Mouse (Mus musculus) megakaryocyte-erythroid progenitor cell, adult 5-6 weeks (primary cell): ENCODE data around the gene Gm8108. TPM values are rescaled to one million over a fixed set of nuclear protein-coding genes. Genes with fewer than 3 reads are reported as not detected.
"Not testable (repeated sequence)": the region's sequence is repeated elsewhere in the genome, so short reads cannot be mapped to it uniquely, and the experiment has no call there.

ENCODE experiments used
- ATAC-seq: replicated peaks from 2 replicates; pipeline ENCODE4 v1.8.0; 2016; ENCODE audit warnings: mild to moderate bottlenecking, inconsistent platforms; ENCODE audit not compliant: severe bottlenecking, poor library complexity, low FRiP score, low TSS enrichment
- total RNA-seq, 2 experiments: library from RNA; stranded (forward) in 1 of 2; stranded (reverse) in 1 of 2; fragments of 200-1000, 215-1000 nt in 1 of 2; fragments of >200 nt in 1 of 2; fragmentation: Nextera tagmentation in 1 of 2; gene quantifications; 2 replicates each; pipeline ENCODE4 v1.2.3; 2014 to 2017

Gene Gm8108
- total RNA-seq (2014; fragmentation: Nextera tagmentation) (not detected in 2 replicates), total RNA-seq (2017) (not detected in 2 replicates)

- ATAC-seq, result not testable (repeated sequence)
These were observed at the start of gene Gm8108 for GRCm38 (mm10) chr14:4110426-4110825. TSS of gene Gm8108 (plus strand) at chr14:4110526.

DNA sequence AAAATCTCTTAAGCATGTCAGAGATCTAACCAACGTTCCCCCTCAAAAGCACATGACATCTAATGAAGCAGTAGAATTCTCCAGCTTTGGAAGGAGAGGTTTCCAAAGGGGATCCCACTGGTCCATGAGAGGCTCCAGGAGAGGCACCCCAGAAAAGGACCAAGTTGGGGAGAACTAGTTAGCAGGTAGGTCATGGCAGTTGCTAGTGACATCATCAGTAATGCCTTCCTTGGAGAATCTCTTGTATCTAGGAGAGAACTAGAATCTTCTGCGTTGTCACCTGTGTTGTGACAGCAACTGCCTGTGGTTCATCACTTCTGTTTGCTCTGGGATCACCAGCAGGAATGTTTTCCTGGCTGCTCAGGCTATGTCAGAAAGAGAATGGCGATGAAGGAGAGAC, 26.5 kb upstream of the Gm8108 start, which contains the start of gene Gm3115:
Gene Gm3115, plus strand, starts transcription at position 301 of the 400 bp plus-strand sequence.
- not testable (repeated sequence) for ATAC-seq

GRCm38 (mm10) chr14:4141646-4142045, 31.3 kb downstream of the Gm8108 start:
- not testable (repeated sequence) for ATAC-seq

- ATAC-seq, result not testable (repeated sequence)
These were observed 54.4 kb downstream of the Gm8108 start, which contains the start of gene Gm3127 for GRCm38 (mm10) chr14:4164730-4165129. TSS of gene Gm3127 (plus strand) at chr14:4165030.

- not testable (repeated sequence) for ATAC-seq
These were observed 71.7 kb downstream of the Gm8108 start for GRCm38 (mm10) chr14:4182030-4182429.

Other genes starting within 250 kb of the Gm8108 start
- gene Gm2916, start 226.4 kb upstream of the Gm8108 start, total RNA-seq (2014; fragmentation: Nextera tagmentation), result not detected in 2 replicates
- gene Gm2916, start 226.4 kb upstream of the Gm8108 start, total RNA-seq (2017), result not detected in 2 replicates
- not detected in 2 replicates for gene Gm3029, start 178.8 kb upstream of the Gm8108 start, total RNA-seq (2014; fragmentation: Nextera tagmentation)
- not detected in 2 replicates for gene Gm3029, start 178.8 kb upstream of the Gm8108 start, total RNA-seq (2017)
- not detected in 2 replicates for gene Gm3095, start 147.0 kb upstream of the Gm8108 start, total RNA-seq (2014; fragmentation: Nextera tagmentation)
- not detected in 2 replicates for gene Gm3095, start 147.0 kb upstream of the Gm8108 start, total RNA-seq (2017)
- gene Gm3099, start 112.1 kb upstream of the Gm8108 start, total RNA-seq (2014; fragmentation: Nextera tagmentation), result not detected in 2 replicates
- not detected in 2 replicates for gene Gm3099, start 112.1 kb upstream of the Gm8108 start, total RNA-seq (2017)
- gene Gm5796, start 86.6 kb upstream of the Gm8108 start, total RNA-seq (2014; fragmentation: Nextera tagmentation), result not detected in 2 replicates
- gene Gm5796, start 86.6 kb upstream of the Gm8108 start, total RNA-seq (2017), result not detected in 2 replicates
- gene Gm3115, start 26.4 kb upstream of the Gm8108 start, total RNA-seq (2014; fragmentation: Nextera tagmentation), result not detected in 2 replicates
- gene Gm3115, start 26.4 kb upstream of the Gm8108 start, total RNA-seq (2017), result not detected in 2 replicates
- gene Gm3127, start 54.5 kb downstream of the Gm8108 start, total RNA-seq (2014; fragmentation: Nextera tagmentation), result not detected in 2 replicates
- gene Gm3127, start 54.5 kb downstream of the Gm8108 start, total RNA-seq (2017), result not detected in 2 replicates
- not detected in 2 replicates for gene Gm2974, start 72.0 kb downstream of the Gm8108 start, total RNA-seq (2014; fragmentation: Nextera tagmentation)
- not detected in 2 replicates for gene Gm2974, start 72.0 kb downstream of the Gm8108 start, total RNA-seq (2017)
- gene Gm3138, start 139.1 kb downstream of the Gm8108 start, total RNA-seq (2014; fragmentation: Nextera tagmentation), result not detected in 2 replicates
- not detected in 2 replicates for gene Gm3138, start 139.1 kb downstream of the Gm8108 start, total RNA-seq (2017)
- gene Gm3149, start 206.8 kb downstream of the Gm8108 start, total RNA-seq (2014; fragmentation: Nextera tagmentation), result not detected in 2 replicates
- gene Gm3149, start 206.8 kb downstream of the Gm8108 start, total RNA-seq (2017), result not detected in 2 replicates
- not detected in 2 replicates for gene 2610042L04Rik, start 224.2 kb downstream of the Gm8108 start, total RNA-seq (2014; fragmentation: Nextera tagmentation)
- not detected in 2 replicates for gene 2610042L04Rik, start 224.2 kb downstream of the Gm8108 start, total RNA-seq (2017)